Mouse (Mus musculus) cerebellum, postnatal 25 days (tissue): ENCODE data around the gene Prc1.
"Not testable (repeated sequence)": the region's sequence is repeated elsewhere in the genome, so short reads cannot be mapped to it uniquely, and the experiment has no call there.

Source experiments
- DNase-seq, 2 experiments: peaks; one replicate each; pipeline ENCODE4 v3.0.0; 2021; ENCODE audit warnings: mixed read lengths in 2 of 2

Gene Prc1

DNA sequence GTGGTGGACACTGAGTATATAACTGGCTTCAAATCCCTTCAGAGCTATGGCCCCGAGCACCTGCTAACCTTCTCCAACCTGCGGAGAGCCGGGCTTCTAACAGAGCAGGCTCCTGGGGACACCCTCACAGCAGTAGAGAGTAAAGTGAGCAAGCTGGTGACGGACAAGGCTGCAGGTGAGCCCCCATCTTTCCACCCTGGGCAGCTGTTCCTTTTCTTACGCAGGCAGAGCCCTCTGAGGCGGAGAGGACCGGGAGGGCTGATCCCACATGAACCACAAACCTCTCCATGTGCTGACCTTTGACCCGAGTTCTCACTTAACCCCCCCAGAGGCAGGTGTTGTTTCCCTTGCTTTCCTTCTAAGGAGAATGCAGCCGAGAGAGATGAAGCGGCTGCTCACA is 6.5 kb upstream of the Prc1 start:
- no peak for DNase-seq

DNA sequence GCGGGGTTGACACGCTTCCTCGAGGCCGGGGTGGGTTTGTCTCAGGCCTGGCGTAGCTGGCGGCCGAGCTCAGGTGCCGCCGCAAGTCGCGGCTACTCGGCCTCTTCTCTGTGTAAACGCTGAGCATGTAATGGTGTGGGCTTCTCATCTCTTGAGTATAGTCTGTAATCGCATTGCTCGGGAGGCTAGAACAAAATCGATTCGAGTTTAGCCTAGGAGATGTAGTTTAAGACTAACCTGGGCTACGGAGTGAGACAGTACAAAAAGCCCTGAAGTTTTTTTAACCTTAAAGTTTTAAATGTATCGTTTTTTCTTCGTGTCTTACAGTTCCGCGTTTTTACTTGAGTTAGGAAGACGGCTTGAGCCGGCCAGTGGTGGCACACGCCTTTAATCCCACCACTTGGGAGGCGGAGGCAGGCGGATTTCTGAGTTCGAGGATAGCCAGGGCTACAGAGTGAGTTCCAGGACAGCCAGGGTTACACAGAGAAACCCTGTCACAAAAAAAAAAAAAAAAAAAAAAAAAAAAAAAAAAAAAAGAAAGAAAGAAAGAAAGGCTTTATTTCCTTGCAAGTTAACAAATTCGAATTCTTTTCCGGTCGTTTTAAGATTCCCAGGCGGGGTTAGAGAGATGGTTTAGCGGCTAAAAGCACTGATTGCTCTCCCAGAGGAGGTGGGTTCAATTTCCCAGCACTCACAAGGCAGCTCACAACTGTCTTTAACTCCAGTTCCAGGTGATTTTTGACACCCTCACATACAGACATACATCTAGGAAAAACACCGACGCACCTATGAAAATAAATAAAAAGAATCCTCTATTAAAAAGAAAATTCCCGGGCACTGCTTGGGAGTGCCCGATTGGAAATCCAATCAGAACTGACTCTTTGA is 756 bp downstream of the Prc1 start:
- DNase-seq: no peak

DNA sequence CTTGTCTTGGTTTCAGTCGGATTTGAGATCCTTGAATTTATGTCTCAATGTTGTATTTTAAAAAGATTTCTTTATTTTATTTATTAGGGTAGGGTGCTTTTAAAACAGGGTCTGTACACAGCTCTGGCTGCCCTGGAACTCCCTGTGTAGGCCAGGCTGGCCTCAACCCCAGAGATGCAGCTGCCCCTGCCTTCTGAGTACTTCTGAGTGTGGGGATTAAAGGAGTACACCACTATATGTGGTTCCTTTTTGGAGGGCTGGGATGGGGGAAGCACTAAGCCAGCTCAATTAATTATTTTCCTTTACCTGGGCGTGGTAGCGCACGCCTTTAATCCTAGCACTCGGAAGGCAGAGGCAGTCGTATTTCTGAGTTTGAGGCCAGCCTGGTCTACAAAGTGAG is 2.2 kb downstream of the Prc1 start:
- no peak for DNase-seq

DNA sequence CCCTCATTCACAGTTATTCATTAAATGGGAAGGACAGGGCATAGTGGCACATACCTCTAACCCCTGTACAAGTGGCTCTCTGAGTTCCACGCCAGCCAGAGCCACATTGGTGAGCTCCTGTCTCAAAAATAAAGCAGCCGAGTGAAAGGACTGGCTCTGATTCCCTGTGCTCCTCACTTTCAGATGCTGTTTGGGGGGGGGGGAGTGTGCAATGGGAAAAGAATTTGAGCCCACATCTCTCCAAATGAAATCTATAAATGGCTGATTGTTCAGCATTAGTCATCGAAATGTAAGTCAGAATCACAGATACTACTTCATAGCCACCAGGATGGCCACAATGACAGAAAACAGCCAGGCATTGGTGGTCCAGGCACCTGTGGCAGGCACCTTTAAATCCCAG is 2.8 kb downstream of the Prc1 start:
- no peak for DNase-seq

DNA sequence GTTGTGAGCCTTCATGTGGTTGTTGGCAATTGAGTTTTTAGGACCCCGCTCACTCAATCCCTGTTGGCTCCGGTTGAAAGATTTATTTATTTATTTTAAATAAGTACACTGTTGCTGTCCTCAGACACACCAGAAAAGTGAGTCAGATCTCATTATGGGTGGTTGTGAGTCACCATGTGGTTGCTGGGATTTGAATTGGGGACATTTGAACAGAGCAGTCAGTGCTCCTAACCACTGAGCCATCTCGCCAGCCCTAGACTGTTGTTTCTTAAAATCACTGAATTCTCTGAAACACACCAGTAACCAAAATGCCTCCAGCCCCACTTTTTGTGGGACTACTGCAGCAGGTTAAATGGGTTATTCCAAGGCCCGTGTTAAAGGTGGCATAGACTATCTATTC is 4.5 kb downstream of the Prc1 start:
- no peak for DNase-seq

DNA sequence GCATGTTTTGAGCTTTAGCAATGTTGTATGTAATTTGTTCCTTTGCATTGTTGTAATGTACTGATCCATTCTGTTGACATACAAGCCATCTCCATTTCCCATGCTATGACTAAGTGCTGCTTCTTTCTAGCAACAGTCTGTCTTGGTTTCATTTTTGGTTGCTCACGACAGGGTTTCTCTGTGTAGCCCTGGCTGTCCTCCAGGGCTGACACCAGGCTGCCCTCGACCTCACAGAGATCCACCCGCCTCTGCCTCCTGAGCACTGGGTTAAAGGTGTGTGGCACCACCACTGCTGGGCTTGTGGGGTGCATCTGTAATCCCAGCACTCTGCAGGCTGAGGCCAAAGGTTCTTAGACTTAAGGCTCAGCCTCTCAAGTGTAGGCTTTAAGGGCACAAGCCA is 5.3 kb downstream of the Prc1 start:
- no peak for DNase-seq

DNA sequence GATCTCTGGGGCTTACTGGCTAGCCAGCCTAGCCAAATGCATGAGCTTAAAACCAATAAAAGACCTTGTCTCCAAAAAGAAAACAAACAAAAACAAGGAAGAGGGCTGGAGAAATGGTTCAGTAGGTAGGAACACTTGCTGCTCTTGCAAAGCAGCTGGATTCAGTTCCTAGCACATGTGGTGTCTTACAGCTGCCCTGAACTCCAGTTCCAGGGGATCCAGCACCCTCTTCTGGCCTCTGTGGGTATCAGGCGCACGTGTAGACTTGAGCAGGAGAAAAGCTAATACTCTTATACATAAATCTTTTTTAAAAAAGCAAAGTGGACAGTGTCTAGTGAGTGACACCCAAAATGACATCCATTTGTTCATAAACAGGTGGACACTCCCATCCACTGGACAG is 7.3 kb downstream of the Prc1 start:
- no peak for DNase-seq

DNA sequence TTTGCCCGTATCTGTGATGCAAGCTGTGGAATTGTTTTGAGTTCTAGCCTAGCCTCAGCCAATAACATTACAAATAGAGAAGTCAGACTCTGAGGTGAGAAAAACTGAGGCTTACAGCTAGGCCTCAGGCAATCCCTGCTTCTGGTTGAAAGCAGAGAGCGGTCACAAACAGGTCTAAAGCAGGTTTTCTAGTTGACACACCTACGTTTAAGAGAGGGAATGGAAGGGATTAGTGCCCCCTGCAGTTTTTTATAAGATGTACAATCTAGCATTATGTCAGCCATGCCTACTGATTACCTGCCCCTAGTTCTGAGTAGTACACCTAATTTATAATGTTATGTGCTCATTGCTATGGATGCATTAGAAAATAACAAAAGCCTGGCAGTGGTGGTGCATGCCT is 13.5 kb downstream of the Prc1 start:
- no peak for DNase-seq

DNA sequence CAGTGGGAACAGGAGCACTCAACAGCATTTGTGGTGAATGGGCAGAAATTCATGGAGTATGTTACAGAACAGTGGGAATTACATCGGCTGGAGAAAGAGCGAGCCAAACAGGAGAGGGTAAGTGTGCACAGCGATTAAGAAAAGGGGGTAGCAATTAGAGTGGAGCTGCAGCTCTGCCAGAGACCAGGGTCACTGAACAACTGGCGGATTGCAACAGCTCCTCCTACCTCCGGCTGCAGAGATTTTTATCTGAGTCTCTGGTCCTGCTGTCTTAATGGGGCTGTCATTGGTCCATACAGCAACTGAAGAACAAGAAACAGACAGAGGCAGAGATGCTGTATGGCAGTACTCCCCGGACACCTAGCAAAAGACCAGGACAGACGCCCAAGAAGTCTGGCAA is 16.5 kb downstream of the Prc1 start:
- DNase-seq: no peak

DNA sequence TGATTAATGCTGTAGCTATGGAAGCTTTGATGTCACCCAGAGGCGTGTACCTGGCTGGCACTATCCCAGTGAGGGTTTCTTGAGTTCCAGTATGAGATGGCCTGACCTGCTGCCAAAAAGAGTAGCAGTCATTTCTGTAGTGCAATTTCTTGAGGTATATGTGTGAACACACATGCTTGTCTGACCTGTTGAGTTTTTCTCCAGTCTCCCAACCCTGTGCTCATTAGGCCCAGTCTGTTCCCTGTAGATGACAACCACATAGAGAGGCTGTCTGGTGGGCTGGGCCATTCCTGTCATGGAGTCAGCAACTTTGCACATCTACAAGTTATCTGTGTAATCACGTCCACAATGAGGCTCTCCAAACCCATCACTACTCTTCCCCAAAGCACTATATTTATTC is 21.5 kb downstream of the Prc1 start:
- DNase-seq: no peak

DNA sequence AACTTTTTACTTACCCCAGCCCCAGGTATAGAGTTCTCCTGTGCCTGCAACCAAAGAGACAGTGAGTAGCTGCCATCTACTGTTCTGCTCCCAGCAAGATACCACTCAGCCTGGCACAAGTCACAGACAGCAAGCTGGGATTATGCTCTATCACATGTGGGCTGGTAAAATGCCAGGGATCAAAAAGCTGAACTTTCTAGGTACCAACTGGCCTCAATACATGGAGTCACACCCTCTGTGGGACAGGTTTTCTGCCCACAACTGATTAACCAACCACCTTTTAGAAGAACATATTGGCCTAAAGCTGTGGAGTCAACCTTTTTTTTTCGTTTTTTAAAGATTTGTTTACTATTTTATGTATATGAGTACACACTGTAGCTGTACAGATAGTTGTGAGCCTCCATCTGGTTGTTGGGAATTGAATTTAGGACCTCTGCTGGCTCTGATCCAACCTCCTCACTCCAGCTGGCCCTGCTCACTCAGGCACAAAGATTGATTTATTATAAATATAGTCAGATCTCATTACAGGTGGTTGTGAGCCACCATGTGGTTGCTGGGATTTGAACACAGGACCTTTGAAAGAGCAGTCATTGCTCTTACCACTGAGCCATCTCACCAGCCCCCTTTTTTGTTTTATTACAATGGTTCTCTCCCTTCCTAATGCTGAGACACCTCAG is 23.3 kb downstream of the Prc1 start:
- no peak for DNase-seq

DNA sequence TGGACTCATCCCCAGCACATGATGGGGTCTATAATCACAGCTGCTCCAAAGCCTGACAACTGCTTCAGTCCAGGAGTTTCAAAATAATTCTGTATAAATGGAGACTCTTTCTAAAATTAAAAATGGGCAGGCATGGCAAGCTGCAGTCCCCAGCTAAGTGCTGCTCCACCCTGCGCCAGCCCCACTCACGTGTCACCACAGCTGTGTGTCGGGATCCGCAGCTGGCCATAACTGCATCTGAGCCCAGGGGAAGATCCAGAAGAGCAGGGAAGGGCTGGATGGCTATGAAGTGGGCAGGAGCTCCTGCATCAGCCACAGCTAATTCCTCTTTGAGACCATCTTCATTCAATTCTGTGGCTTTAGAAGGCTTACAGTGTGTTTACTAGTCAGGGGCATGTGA is 24.4 kb downstream of the Prc1 start:
- DNase-seq: no peak

DNA sequence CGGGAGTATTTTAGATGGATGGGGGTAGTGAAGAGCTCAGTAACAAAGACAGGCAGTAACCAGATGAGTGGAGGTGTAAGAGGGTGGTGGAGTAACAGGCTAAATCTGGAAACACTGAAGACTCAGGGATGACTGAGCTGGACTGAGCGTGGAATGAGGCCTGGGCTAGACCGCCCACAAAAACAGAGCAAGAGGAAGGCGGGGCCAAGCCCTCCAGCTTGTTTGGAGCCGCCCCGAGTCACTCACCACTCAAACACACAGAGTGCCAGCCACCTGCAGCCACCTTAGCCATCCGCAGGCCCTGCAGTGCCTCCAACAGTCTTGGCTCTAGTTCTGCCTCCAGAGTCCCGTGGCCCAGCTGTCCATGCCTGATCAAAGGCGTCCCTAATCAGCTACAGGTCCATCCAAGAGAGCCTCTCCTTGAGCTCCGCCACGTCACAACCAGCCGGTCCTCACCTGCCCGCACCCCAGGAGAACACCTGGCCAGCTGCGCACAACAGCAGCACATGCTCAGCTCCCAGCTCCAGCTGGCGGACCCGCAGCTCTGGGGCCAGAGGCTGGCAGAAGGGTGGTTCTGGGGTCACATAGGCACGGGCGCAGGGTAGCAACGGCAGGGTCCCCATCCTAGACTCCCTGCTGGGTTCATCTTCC is 25.7 kb downstream of the Prc1 start:
- no peak for DNase-seq

DNA sequence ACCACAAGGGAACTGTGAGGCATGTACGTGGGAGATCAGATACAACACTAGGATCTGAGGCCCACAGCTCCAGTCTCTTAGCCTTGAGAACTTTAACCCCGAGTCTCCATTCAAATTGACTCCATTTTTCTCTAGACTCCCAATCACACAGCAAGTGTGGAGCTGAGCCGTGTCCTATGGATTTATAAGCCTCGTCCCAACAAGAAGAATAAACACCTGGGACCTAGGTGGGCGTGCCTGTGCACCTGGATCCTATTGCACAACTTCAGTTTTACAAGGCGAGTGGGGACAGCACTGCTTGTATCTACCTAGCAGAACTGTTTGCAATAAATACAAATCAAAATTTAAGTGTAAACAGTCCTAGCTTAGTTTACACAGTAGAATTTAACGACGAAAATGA is 29.1 kb downstream of the Prc1 start:
- no peak for DNase-seq

DNA sequence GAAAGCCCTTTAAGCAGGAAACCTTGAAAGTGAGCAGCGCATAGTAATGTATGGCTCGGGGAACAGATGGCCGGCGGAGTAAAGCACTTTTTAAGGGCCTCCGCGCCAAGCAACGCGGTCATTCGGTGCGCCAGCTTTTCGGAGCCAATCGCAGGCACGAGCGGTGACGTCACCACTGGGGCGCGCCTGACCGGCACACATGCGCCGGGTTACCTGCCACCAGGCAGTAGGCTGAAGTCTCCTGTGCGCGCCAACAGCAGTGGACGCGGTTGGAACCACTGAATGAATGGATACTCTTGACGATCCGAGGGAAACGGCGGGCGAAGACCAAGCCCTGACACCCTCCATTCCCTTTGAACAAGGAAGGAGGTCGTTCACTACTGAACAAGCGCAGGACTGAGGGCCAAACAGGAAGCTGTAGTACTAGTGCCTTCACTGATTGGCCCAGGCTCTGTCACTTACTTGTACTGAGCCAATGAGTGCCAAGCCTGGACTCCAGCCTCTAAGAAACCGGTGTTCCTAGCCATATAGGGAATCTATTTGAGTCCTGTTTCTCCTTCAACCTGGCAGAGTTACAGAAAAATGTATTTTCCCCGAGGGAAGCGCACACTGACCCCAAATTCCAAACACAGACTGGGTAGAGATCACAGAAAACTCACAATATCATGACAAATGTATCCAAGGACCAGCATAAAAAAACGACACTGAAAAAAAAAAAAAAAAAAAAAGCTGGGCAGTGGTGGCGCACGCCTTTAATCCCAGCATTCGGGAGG is 30.0 kb downstream of the Prc1 start, which contains the start of gene Rccd1:
TSS of gene Rccd1 (minus strand) at position 412 of the 773 bp plus-strand sequence.
- DNase-seq: peak; percentile 99

DNA sequence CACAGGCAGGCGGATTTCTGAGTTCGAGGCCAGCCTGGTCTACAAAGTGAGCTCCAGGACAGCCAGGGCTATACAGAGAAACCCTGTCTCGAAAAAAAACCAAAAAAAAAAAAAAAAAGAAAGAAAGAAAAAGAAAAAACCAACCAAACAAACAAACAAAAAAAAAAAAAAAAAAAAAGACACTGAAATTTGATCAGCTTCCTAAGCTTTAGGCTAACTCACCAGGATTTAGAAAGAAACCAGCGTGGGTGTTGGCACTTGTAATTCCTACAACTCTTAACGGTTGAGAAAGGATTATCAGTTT is 30.5 kb downstream of the Prc1 start:
- not testable (repeated sequence) for DNase-seq

DNA sequence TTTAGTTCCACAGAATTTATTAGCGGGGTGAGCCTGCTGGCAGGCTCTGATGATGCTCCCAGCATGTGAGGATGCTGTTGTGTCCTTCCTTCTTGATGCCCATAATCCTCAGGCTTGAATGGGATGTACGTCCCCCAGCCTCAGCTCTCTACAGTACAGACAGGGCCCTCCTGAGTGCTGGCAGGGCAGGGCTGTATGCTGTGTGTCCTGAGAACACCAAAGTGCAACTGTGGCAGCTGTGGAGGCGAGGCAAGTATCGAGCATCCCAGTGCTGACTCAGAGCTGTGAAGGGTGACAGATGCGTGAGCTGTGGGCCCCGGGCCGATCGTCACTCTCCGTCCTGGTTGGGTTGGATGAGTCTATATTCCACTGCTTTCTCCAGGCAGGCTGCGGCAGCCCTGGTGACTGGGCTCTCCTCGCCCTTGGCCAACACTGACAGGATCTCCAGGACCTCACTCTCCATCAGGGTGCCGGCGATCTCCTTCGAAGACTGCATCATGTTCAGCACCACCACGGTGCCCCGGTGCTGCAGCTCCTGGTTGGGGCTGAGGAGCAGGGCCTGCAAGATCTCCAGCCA is 31.1 kb downstream of the Prc1 start:
- DNase-seq: no peak

DNA sequence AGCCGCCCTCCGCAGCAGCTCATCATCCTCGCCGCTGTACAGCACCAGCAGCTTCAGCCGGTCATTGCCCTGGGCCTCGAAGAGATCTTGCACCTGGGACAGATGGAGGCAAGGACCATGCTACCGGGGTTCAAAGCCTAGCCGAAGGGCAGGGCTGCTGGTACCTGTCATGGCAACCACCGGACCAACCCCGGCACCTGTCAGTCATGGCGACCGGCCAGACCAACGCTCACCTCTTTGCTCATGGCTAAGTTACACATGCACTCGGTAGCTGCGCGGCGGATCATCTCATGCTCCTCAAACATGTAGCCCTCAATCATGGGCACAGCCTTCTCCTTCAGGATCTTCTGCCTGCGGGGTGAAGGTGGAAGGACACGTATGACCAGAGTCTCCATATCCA is 31.8 kb downstream of the Prc1 start:
- DNase-seq: peak in 1 of 2 experiments; percentile 55

DNA sequence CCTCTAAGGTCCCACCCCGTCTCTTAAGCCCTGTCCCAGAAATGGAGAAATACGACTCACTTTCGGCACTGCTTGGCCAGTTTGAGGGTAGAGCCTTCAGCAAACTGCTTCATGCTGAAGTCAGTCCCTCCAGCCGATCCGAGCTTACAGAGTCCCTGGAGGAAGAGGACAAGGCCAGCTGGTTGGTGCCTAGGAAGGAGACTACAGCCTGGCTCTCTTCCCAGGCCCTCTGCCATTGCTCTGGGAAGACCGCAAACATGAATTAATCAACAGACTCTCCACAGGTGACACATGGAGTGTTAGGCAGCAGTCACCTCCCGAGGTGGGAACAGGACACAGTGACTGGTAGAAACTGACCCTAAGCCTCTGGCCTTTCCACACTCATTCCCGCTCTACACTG is 36.0 kb downstream of the Prc1 start:
- peak; percentile 60 to 73 for DNase-seq

DNA sequence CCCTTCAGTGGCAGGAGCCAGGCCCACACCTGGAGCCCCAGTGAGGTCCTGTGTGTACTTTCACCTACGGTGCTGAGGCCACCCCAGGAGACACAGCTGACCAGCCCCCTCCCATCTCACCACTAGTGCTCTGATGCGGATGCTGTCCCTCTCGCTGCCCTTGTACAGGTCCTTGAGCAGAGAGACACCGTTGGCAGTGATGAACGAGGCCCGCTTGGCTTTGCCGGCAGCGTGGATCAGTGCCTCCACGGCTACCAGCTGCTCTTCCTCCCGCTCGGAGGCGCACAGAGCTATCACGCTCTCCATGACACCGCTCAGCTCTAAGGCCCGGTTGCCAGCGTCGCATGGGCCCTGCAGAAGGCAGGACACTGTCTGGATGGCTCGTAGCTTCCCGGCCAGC is 37.2 kb downstream of the Prc1 start:
- DNase-seq: no peak

DNA sequence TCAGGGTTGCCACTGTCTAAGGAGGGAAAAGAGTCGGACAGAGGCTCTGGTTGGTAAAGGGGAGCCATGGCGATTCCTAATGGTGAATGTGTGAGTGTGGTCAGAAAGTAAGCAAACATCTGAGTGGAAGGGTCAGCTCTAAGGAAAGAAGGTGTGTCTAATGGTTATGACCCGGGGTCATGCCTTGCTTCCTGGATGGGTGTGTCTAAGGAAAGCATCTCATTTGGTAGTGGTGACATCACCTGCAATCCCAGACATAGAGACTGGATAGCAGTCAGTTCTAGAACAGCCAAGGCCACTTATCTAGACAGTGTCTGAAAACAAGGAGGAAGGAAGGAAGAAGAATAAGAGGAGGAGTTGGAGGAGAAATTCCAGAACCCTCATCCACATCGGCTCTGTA is 40.6 kb downstream of the Prc1 start:
- DNase-seq: no peak

DNA sequence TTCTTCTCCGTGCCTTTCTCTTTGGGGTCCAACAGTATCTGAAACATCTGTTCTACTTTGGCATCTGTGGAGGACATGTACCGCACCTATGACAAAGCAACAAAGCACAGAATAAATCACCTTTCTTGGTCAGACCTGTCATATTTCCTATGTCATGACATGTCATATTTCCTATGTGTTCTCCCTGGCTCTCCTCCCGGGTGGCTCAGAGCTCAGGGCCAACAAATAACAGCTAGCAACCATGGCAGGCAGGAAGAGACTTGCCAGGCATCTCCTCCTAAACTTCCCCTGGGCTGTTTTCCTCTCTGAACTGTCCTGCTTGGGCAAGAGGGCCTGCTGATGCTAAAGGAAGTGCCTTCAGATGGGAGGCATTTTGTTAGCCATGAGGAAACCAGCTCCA is 42.7 kb downstream of the Prc1 start:
- DNase-seq: no peak

DNA sequence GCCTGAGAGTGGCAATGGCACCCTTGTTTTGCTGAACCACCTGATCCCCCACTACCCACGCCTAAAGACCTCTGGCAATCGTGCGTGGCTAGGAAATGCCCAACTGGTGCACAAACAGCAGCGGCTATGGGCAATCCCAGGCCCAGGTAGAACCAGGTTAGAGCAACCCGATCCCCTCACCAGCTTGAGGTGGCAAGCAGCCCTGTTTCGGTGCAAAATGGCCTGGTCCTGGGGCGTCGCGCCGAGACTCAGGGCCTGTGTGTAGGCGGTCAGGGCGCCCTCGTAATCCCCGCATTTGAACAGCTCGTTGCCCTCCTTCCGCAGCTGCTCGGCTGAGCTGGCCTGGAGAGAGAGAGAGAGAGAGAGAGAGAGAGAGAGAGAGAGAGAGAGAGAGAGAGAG is 45.1 kb downstream of the Prc1 start:
- peak; percentile 68 to 69 for DNase-seq
